Comparison of ENCODE assay signal across 27 mouse cellular contexts in the genomic region with DNA sequence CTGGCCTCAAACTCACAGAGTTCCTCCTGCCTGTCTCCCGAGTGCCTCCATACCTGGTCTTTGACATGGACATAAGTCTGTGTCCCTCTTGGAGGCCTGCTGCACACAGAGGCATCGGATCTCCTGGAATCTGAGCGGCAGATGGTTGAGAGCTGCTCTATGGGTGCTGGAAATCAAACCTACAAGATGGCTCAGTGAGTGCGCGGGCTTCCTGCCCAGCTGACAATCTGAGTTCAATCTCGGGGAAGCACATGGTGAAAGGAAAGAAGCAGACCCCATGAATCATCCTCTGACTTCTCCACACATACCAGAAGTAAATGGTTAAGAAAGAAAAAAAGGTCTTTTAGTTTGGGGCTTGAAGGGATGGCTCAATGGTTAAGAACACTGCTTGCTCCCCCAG. TPM values are rescaled to one million over a fixed set of nuclear protein-coding genes. Genes with fewer than 3 reads are reported as not detected.
DNase-seq lines count a peak whose midpoint lies in the region; ATAC-seq and TF ChIP-seq lines count a peak whose summit lies in the region.
"Had no signal": no experiment of that assay in that cellular context is flagged by ENCODE, and none has a peak within 500 bp of the region (broad histone marks: within the 10 kb centered on the region; RNA-seq: fewer than 3 reads in every experiment).

No protein-coding gene starts in this region.

- H3K27ac ChIP-seq in kidney, postnatal 0 days, result no peak overlapping the region
- no peak overlapping the region for H3K27ac ChIP-seq in kidney, embryonic 16.5 days (ENCODE audit: low read length)
- H3K27ac ChIP-seq: embryonic facial prominence, embryonic 13.5 days; embryonic facial prominence, embryonic 15.5 days; forebrain, embryonic 10.5 days; forebrain, embryonic 12.5 days had no signal

- H3K4me2 ChIP-seq in kidney, postnatal 0 days (ENCODE audit: low read length), result no peak overlapping the region
- H3K4me2 ChIP-seq in kidney, embryonic 16.5 days (replicated peaks; ENCODE audit: low read depth, low read length), result no peak overlapping the region
- peak overlapping the region; percentile 36 for H3K4me2 ChIP-seq in myocyte (ENCODE audit: low read depth)
- H3K4me2 ChIP-seq: embryonic facial prominence, embryonic 13.5 days; embryonic facial prominence, embryonic 15.5 days; forebrain, embryonic 12.5 days had no signal

- H3K27me3 ChIP-seq in kidney, postnatal 0 days (ENCODE audit: insufficient read depth, low read length), result no peaks in the 10 kb centered on the region
- no peaks in the 10 kb centered on the region for H3K27me3 ChIP-seq in kidney, embryonic 16.5 days (ENCODE audit: insufficient read depth, low read length)
- H3K27me3 ChIP-seq in myocyte (ENCODE audit: control insufficient read depth, insufficient read depth, insufficient read length), result peaks cover 6% of the 10 kb centered on the region
- H3K27me3 ChIP-seq: embryonic facial prominence, embryonic 15.5 days; forebrain, embryonic 12.5 days had no signal

- H3K36me3 ChIP-seq in kidney, postnatal 0 days (ENCODE audit: insufficient read depth, low read length), result no peaks in the 10 kb centered on the region
- no peaks in the 10 kb centered on the region for H3K36me3 ChIP-seq in kidney, embryonic 16.5 days (ENCODE audit: insufficient read depth, low read length)
- no peaks in the 10 kb centered on the region for H3K36me3 ChIP-seq in myocyte (ENCODE audit: control insufficient read depth, insufficient read depth)
- H3K36me3 ChIP-seq: embryonic facial prominence, embryonic 13.5 days; embryonic facial prominence, embryonic 15.5 days; forebrain, embryonic 10.5 days; forebrain, embryonic 12.5 days had no signal

- H3ac ChIP-seq in myocyte (ENCODE audit: control insufficient read depth, insufficient read length), result no peak overlapping the region

- no peak for ATAC-seq in kidney, postnatal 0 days (replicated peaks; ENCODE audit: low FRiP score, low read depth)
- no peak for ATAC-seq in kidney, embryonic 16.5 days (ENCODE audit: low FRiP score, low TSS enrichment)
- ATAC-seq: forebrain, embryonic 14.5 days; forebrain, embryonic 16.5 days; Patski had no signal

- no peak for TF ChIP-seq POLR2A in myocyte (IDR thresholded peaks at IDR 0.05; ENCODE audit: insufficient read length, low read depth)

- no peak overlapping the region for H3K4me3 ChIP-seq in kidney, postnatal 0 days (replicated peaks; ENCODE audit: low read depth, low read length)
- H3K4me3 ChIP-seq in kidney, embryonic 16.5 days (ENCODE audit: low read length), result no peak overlapping the region
- H3K4me3 ChIP-seq in myocyte, result no peak overlapping the region
- H3K4me3 ChIP-seq: embryonic facial prominence, embryonic 13.5 days; embryonic facial prominence, embryonic 15.5 days; erythroblast, embryonic 14.5 days; forebrain, embryonic 10.5 days; forebrain, embryonic 12.5 days had no signal

- no peak for TF ChIP-seq CTCF in kidney, postnatal 0 days (IDR thresholded peaks at IDR 0.05; ENCODE audit: low read depth)

- DNase-seq in kidney, postnatal 0 days (ENCODE audit: low spot score), result peak; percentile 22
- DNase-seq in thymus, postnatal 25 days, result peak; percentile 49
- DNase-seq in thymus, adult 18-20 months, result no peak
- peak; percentile 96 for DNase-seq in 416B (ENCODE audit: low read depth)
- DNase-seq in urinary bladder, postnatal 36 days (ENCODE audit: low spot score in 2 of 2), result no peak
- no peak for DNase-seq in cerebellum, adult 18-20 months
- DNase-seq: adrenal gland, adult 8-10 months; adrenal gland, postnatal 14 days; adrenal gland, postnatal 36 days; cerebellum, adult 11-12 months; cerebellum, adult 8-10 months; cerebellum, adult 9-11 months; cerebellum, postnatal 14 days; cerebellum, postnatal 36 days; embryo, embryonic 11 days had no signal

- H3K4me1 ChIP-seq in kidney, postnatal 0 days (replicated peaks; ENCODE audit: insufficient read depth, low read length), result no peaks in the 10 kb centered on the region
- H3K4me1 ChIP-seq in kidney, embryonic 16.5 days (ENCODE audit: insufficient read depth, low read length), result no peaks in the 10 kb centered on the region
- H3K4me1 ChIP-seq: embryonic facial prominence, embryonic 13.5 days; embryonic facial prominence, embryonic 15.5 days had no signal

- 70% methylated on average over 6 of the region's 6 CpGs for WGBS in kidney, postnatal 0 days
- WGBS in kidney, embryonic 16.5 days, result 74% methylated on average over 6 of the region's 6 CpGs

- H3K9me3 ChIP-seq in kidney, postnatal 0 days (replicated peaks; ENCODE audit: low read length), result no peaks in the 10 kb centered on the region
- no peaks in the 10 kb centered on the region for H3K9me3 ChIP-seq in kidney, embryonic 16.5 days (ENCODE audit: low read length)
- H3K9me3 ChIP-seq: embryonic facial prominence, embryonic 13.5 days; embryonic facial prominence, embryonic 15.5 days; forebrain, embryonic 10.5 days; forebrain, embryonic 12.5 days had no signal

- H3K79me2 ChIP-seq in myocyte (ENCODE audit: control insufficient read depth, insufficient read depth), result no peaks in the 10 kb centered on the region

- H3K9ac ChIP-seq in kidney, postnatal 0 days (ENCODE audit: low read depth, low read length), result no peak overlapping the region
- no peak overlapping the region for H3K9ac ChIP-seq in kidney, embryonic 16.5 days (replicated peaks; ENCODE audit: low read length)
- H3K9ac ChIP-seq: embryonic facial prominence, embryonic 13.5 days; embryonic facial prominence, embryonic 15.5 days; forebrain, embryonic 12.5 days had no signal

TF ChIP-seq in myocyte, 11 proteins besides CTCF, POLR2A, EP300 and RAD21:
- TF ChIP-seq MYOG (IDR thresholded peaks at IDR 0.05; ENCODE audit: control insufficient read depth in 1 of 3, insufficient read depth in 1 of 3, insufficient read length in 2 of 3, low read depth in 2 of 3) (no peak), TCF3 (IDR thresholded peaks at IDR 0.05; ENCODE audit: insufficient read length, low read depth) (no peak), E2F4 (IDR thresholded peaks at IDR 0.05; ENCODE audit: insufficient read depth) (no peak), MAX (IDR thresholded peaks at IDR 0.05; ENCODE audit: low read depth) (no peak), POLR2AphosphoS2 (IDR thresholded peaks at IDR 0.05; ENCODE audit: insufficient read length, low read depth) (no peak), SRF (IDR thresholded peaks at IDR 0.05; ENCODE audit: control insufficient read depth, insufficient read length, low read depth) (no peak), MYOD1 (IDR thresholded peaks at IDR 0.05; ENCODE audit: control insufficient read depth in 1 of 3, insufficient read length in 2 of 3, low read depth in 2 of 3) (no peak), CEBPB (IDR thresholded peaks at IDR 0.05; ENCODE audit: insufficient read depth, poor library complexity, severe bottlenecking) (no peak), USF1 (IDR thresholded peaks at IDR 0.05; ENCODE audit: low read depth) (no peak), TCF12 (IDR thresholded peaks at IDR 0.05; ENCODE audit: insufficient read depth, poor library complexity, severe bottlenecking) (no peak), REST (IDR thresholded peaks at IDR 0.05; ENCODE audit: insufficient read depth, insufficient read length) (no peak)

RNA-seq across cellular contexts. Expression of a gene that starts 2.8 kb away (rescaled TPM):
- 0.09 and 0.17 TPM in 2 replicates for polyA plus RNA-seq in kidney, postnatal 0 days (2015; fragmentation: Nextera tagmentation; extraction: Ambion mirVana)
- polyA plus RNA-seq in kidney, embryonic 16.5 days (2015; fragmentation: Nextera tagmentation; extraction: Ambion mirVana), result 0.15 TPM in 1 of 2 replicates, not detected in the other
- 0.02 TPM for polyA plus RNA-seq in myocyte (2012; fragmentation: generic; extraction: Trizol)
- polyA plus RNA-seq: C2C12; embryonic facial prominence, embryonic 11.5 days; embryonic facial prominence, embryonic 13.5 days; erythroblast, embryonic 14.5 days; forebrain, embryonic 10.5 days; forebrain, embryonic 12.5 days; forebrain, embryonic 16.5 days had no signal

RNA-seq across cellular contexts. Expression of a gene that starts 37.5 kb away (rescaled TPM):
- polyA plus RNA-seq in kidney, postnatal 0 days (2015; fragmentation: Nextera tagmentation; extraction: Ambion mirVana), result 29.7 and 29.9 TPM in 2 replicates
- 19.2 and 20.8 TPM in 2 replicates for polyA plus RNA-seq in kidney, embryonic 16.5 days (2015; fragmentation: Nextera tagmentation; extraction: Ambion mirVana)
- 3.3 TPM for polyA plus RNA-seq in myocyte (2012; fragmentation: generic; extraction: Trizol)
- polyA plus RNA-seq: erythroblast, embryonic 14.5 days had no signal

RNA-seq across cellular contexts. Expression of a gene that starts 45.0 kb away (rescaled TPM):
- not detected in 2 replicates for polyA plus RNA-seq in kidney, postnatal 0 days (2015; fragmentation: Nextera tagmentation; extraction: Ambion mirVana)
- not detected in 2 replicates for polyA plus RNA-seq in kidney, embryonic 16.5 days (2015; fragmentation: Nextera tagmentation; extraction: Ambion mirVana)
- polyA plus RNA-seq in myocyte (2012; fragmentation: generic; extraction: Trizol), result not detected
- polyA plus RNA-seq: C2C12; embryonic facial prominence, embryonic 11.5 days; embryonic facial prominence, embryonic 13.5 days; embryonic facial prominence, embryonic 15.5 days; erythroblast, embryonic 14.5 days; forebrain, embryonic 10.5 days; forebrain, embryonic 12.5 days; forebrain, embryonic 14.5 days; forebrain, embryonic 16.5 days; Patski had no signal

Comparison
In these comparisons a context has a peak if more than half of its experiments do, and no peak if none do; other contexts are left out.
1. DNase-seq: peak in kidney, postnatal 0 days (single experiment), thymus, postnatal 25 days (single experiment) and 416B (single experiment); none in thymus, adult 18-20 months (0 of 2), urinary bladder, postnatal 36 days (0 of 2) and cerebellum, adult 18-20 months (0 of 2).